18 mouse cellular contexts compared by ENCODE assay signal in the genomic region with DNA sequence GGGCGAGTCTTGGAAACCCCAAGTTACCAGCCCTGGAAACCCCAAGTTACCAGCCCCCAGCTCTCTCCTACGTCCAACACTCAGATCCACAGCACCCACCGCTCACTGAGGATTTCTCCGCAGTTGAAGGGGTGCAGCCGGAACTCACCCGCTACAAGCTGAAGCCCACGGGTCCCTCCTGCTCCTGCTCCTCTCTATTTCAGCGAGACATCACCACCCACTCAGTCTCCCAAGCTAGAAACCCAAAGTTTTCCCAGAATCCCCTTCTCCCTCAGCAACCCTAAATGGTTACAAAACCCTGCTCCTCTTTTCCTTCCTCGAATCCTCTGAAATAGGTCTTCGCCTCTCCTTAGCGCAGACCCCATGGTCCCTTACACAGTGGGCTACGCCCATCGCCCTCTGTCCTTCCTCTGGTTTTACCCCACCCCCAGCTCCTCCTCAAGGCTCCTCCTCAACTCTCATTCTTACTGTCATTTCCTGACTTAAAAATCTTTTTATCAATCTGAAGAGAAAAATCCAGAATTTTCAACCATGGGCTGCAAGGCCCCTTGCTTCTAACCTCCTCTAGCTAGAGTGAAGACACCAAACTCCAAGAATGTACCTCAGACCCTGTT. TPM values are rescaled to one million over a fixed set of nuclear protein-coding genes. Genes with fewer than 3 reads are reported as not detected.
DNase-seq lines count a peak whose midpoint lies in the region; ATAC-seq and TF ChIP-seq lines count a peak whose summit lies in the region.
"Had no signal": no experiment of that assay in that cellular context is flagged by ENCODE, and none has a peak within 500 bp of the region (broad histone marks: within the 10 kb centered on the region; RNA-seq: fewer than 3 reads in every experiment).

No protein-coding gene starts in this region.

- no peak overlapping the region for H3K9ac ChIP-seq in forebrain, embryonic 12.5 days
- H3K9ac ChIP-seq: hindbrain, embryonic 12.5 days; lung, embryonic 14.5 days; midbrain, embryonic 15.5 days had no signal

- no peak overlapping the region for H3K4me3 ChIP-seq in olfactory bulb, adult 2 months (ENCODE audit: insufficient read depth, low read depth, low read length)
- H3K4me3 ChIP-seq in forebrain, embryonic 12.5 days (replicated peaks): no peak overlapping the region
- H3K4me3 ChIP-seq: heart, adult 2 months; hindbrain, embryonic 12.5 days; midbrain, embryonic 15.5 days had no signal

- ATAC-seq in CD4-positive, CD25-positive, alpha-beta regulatory T cell, adult 4 months: peak; percentile 38
- ATAC-seq in inflammation-experienced regulatory T-cells, adult 6 months: peak; percentile 40
- ATAC-seq in forebrain, embryonic 12.5 days (ENCODE audit: low FRiP score): no peak
- ATAC-seq: forebrain, embryonic 14.5 days; intestine, embryonic 16.5 days; midbrain, embryonic 15.5 days had no signal

- peak overlapping the region; percentile 79 for H3K27ac ChIP-seq in olfactory bulb, adult 2 months (ENCODE audit: insufficient read depth, low read depth, low read length)
- no peak overlapping the region for H3K27ac ChIP-seq in forebrain, embryonic 12.5 days
- H3K27ac ChIP-seq: heart, adult 2 months; hindbrain, embryonic 12.5 days; macrophage; midbrain, embryonic 15.5 days had no signal

- H3K36me3 ChIP-seq in forebrain, embryonic 12.5 days (replicated peaks): no peaks in the 10 kb centered on the region
- H3K36me3 ChIP-seq: hindbrain, embryonic 12.5 days; midbrain, embryonic 15.5 days had no signal

- TF ChIP-seq CTCF in olfactory bulb, adult 2 months (IDR thresholded peaks at IDR 0.05; ENCODE audit: insufficient read depth, low read depth, low read length): no peak

- peak; percentile 55 for DNase-seq in CD4-positive helper T cell, adult 2 months (ENCODE audit: low read depth, low spot score)
- DNase-seq in kidney, adult 8-10 months: no peak
- no peak for DNase-seq in cerebellum, adult 9-10 months
- DNase-seq: cerebellum, adult 18-20 months; embryo, embryonic 11 days; gastrocnemius, postnatal 10 days; heart, adult 2 months; kidney, postnatal 14 days; lung, embryonic 14.5 days had no signal

- H3K4me2 ChIP-seq in forebrain, embryonic 12.5 days: no peak overlapping the region
- H3K4me2 ChIP-seq: hindbrain, embryonic 12.5 days; lung, embryonic 14.5 days; midbrain, embryonic 15.5 days had no signal

- no peak for TF ChIP-seq POLR2A in olfactory bulb, adult 2 months (IDR thresholded peaks at IDR 0.05; ENCODE audit: insufficient read depth, low read depth, low read length)

- 49% methylated on average over 13 of the region's 13 CpGs for WGBS in olfactory bulb, adult 2 months
- 88% methylated on average over 13 of the region's 13 CpGs for WGBS in forebrain, embryonic 12.5 days

- H3K4me1 ChIP-seq in olfactory bulb, adult 2 months (ENCODE audit: control insufficient read depth, insufficient read depth, low read length): peaks cover 32% of the 10 kb centered on the region
- H3K4me1 ChIP-seq in forebrain, embryonic 12.5 days: peaks cover 10% of the 10 kb centered on the region

- H3K27me3 ChIP-seq in forebrain, embryonic 12.5 days: no peaks in the 10 kb centered on the region; the same call in 1 of the 2 replicates
- H3K27me3 ChIP-seq: hindbrain, embryonic 12.5 days; midbrain, embryonic 15.5 days had no signal

- no peaks in the 10 kb centered on the region for H3K9me3 ChIP-seq in forebrain, embryonic 12.5 days
- H3K9me3 ChIP-seq: hindbrain, embryonic 12.5 days; midbrain, embryonic 15.5 days had no signal

RNA-seq across cellular contexts. Expression of a gene that starts 39.3 kb away (rescaled TPM):
- polyA plus RNA-seq in CD4-positive, CD25-positive, alpha-beta regulatory T cell, adult 4 months (2017; shearing (Covaris generic)): under 1 TPM in 1 of 2 experiments, not detected in 1; 0.30 TPM
- polyA plus RNA-seq in inflammation-experienced regulatory T-cells, adult 6 months (2017; shearing (Covaris generic)): not detected
- not detected in 2 replicates for polyA plus RNA-seq in olfactory bulb, adult 2 months (2012; ENCODE audit: insufficient read depth, insufficient read length, low replicate concordance, missing spikeins)
- 0.47 and 0.54 TPM in 2 replicates for polyA plus RNA-seq in forebrain, embryonic 12.5 days (2016; fragmentation: Nextera tagmentation; extraction: Ambion mirVana)
- polyA plus RNA-seq: forebrain, embryonic 14.5 days had no signal

RNA-seq across cellular contexts. Expression of a gene that starts 60.0 kb away (rescaled TPM):
- polyA plus RNA-seq in CD4-positive, CD25-positive, alpha-beta regulatory T cell, adult 4 months (2017; shearing (Covaris generic)): 10 to 100 TPM; 37.7 to 55.0 TPM
- polyA plus RNA-seq in inflammation-experienced regulatory T-cells, adult 6 months (2017; shearing (Covaris generic)): 10 to 100 TPM; 27.9 to 51.6 (median 43.6) TPM
- polyA plus RNA-seq in olfactory bulb, adult 2 months (2012; ENCODE audit: insufficient read depth, insufficient read length, low replicate concordance, missing spikeins): not detected in 2 replicates
- 1.8 and 2.8 TPM in 2 replicates for polyA plus RNA-seq in forebrain, embryonic 12.5 days (2016; fragmentation: Nextera tagmentation; extraction: Ambion mirVana)
